Mouse (Mus musculus) liver, postnatal 0 days (tissue): ENCODE data around the gene Olfr1255. TPM values are rescaled to one million over a fixed set of nuclear protein-coding genes. Genes with fewer than 3 reads are reported as not detected.

ENCODE experiments used
- ATAC-seq: fragments of 200-750 bp; cut with Nextera tagmentation; 2 replicates; pipeline ENCODE4 v1.8.0; 2017; ENCODE audit warnings: mild to moderate bottlenecking, moderate library complexity
- DNase-seq: peaks from one replicate; pipeline ENCODE4 v3.0.0-alpha.2; 2016
- H3K27ac ChIP-seq: fragments of 300-500 bp; sonication (generic); 2 replicates; pipeline ENCODE4 v1.5.1; 2014; ENCODE audit warnings: antibody characterized with exemption, moderate library complexity, mild to moderate bottlenecking, low read depth
- H3K27me3 ChIP-seq: fragments of 300-500 bp; sonication (generic); 2 replicates; pipeline ENCODE4 v1.6.1; 2014; ENCODE audit warnings: low read length, control low read depth, mixed read lengths; ENCODE audit not compliant: insufficient read depth
- H3K36me3 ChIP-seq: fragments of 300-500 bp; sonication (generic); replicated peaks from 2 replicates; pipeline ENCODE4 v1.6.1; 2014; ENCODE audit warnings: mild to moderate bottlenecking, control low read depth, low read length, moderate library complexity, mixed read lengths; ENCODE audit not compliant: insufficient read depth
- H3K4me1 ChIP-seq: fragments of 300-500 bp; sonication (generic); 2 replicates; pipeline ENCODE4 v1.6.1; 2014; ENCODE audit warnings: antibody characterized with exemption, mild to moderate bottlenecking, control low read depth; ENCODE audit not compliant: insufficient read depth
- H3K4me2 ChIP-seq: fragments of 300-500 bp; sonication (generic); 2 replicates; pipeline ENCODE4 v1.6.1; 2014; ENCODE audit warnings: low read depth, mild to moderate bottlenecking, low read length, moderate library complexity, mixed read lengths
- H3K4me3 ChIP-seq: fragments of 300-500 bp; sonication (generic); 2 replicates; pipeline ENCODE4 v1.5.1; 2014; ENCODE audit warnings: low read depth, low read length
- H3K9ac ChIP-seq: fragments of 300-500 bp; sonication (generic); replicated peaks from 2 replicates; pipeline ENCODE4 v1.6.1; 2014; ENCODE audit warnings: mild to moderate bottlenecking, moderate library complexity
- H3K9me3 ChIP-seq: fragments of 300-500 bp; sonication (generic); 2 replicates; pipeline ENCODE4 v1.6.1; 2016; ENCODE audit warnings: mild to moderate bottlenecking, control low read depth, low read length, mixed read lengths
- CTCF ChIP-seq: sonication (generic); IDR thresholded peaks from 2 replicates; pipeline ENCODE4 v1.5.1; 2016; ENCODE audit warnings: antibody characterized with exemption, low read depth
- EP300 ChIP-seq: IDR thresholded peaks from 2 replicates; pipeline ENCODE4 v1.6.1; 2016; ENCODE audit warnings: antibody characterized with exemption, low read depth, mild to moderate bottlenecking
- WGBS: fragments of 180-500 bp; shearing (Covaris S2); extraction: QIAGEN DNeasy Blood & Tissue Kit; methylation state at CpG from one replicate; pipeline ENCODE4 v1.1.7; 2014; ENCODE audit not compliant: insufficient replicate concordance; 5-methylcytosine and 5-hydroxymethylcytosine counted together
- polyA plus RNA-seq: library from polyadenylated mRNA; unstranded; fragments of >200 nt; fragmentation: Nextera tagmentation; extraction: Ambion mirVana; gene quantifications from 2 replicates; pipeline ENCODE4 v1.2.1, GENCODE M21; 2015

The Olfr1255 gene
- polyA plus RNA-seq: not detected in 2 replicates

DNA sequence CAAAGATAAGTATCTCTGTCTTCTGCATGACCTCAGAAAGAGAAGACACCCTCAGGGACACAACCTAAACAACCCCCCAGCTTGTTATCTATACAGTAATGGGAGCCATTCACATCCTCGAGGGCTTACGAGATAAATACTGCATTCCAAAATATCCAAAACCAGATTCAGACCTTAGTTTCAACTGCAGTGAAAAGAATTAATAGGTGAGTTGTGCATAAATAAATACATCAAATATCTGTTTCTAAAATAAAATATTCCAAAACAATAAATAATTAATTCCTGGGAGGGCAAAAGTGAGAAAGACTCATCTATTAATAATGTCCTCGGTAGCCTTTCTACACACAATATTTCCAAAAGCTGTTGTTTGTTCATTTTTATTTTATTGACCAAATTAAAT lies at the start of gene Olfr1255:
Gene Olfr1255 (plus strand): TSS at position 301 of the 400 bp plus-strand sequence.
- Histone ChIP-seq H3K9me3 (no peaks in the 10 kb centered on the region), H3K4me1 (no peaks in the 10 kb centered on the region), H3K4me3 (no peak within 1 kb of the TSS), H3K9ac (no peak within 1 kb of the TSS), H3K27ac (no peak within 1 kb of the TSS), H3K4me2 (no peak within 1 kb of the TSS), H3K27me3 (no peaks in the 10 kb centered on the region), H3K36me3 (no peaks in the 10 kb centered on the region)
- ATAC-seq (no peak), DNase-seq (no peak)
- WGBS: 73% methylated on average over 3 of the region's 3 CpGs
- no peak for TF ChIP-seq EP300
- TF ChIP-seq CTCF: no peak

DNA sequence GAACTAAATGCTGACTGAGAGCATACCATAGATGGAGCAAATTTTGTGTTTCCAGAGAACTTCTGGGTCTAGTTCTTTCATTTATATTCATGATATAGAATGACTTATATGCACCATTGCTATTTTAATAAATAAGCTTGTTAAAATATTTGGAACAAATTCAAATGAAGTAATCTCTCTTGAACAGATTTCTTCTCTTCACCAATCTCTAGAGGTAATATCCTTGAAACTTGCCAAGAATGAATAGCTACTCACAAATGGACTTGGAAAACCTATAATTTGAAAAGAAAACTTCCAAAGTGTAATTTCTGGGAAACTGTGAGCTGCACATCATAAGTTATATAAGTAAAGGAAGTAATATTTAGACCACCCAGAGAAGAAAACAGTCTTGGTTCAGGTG lies 18.3 kb upstream of the Olfr1255 start, which contains the start of gene Olfr1254:
Gene Olfr1254 (minus strand): TSS at position 101 of the 400 bp plus-strand sequence.
- ATAC-seq (no peak), DNase-seq (no peak)
- TF ChIP-seq CTCF (no peak), EP300 (no peak)
- Histone ChIP-seq H3K4me2 (no peak within 1 kb of the TSS), H3K4me3 (no peak within 1 kb of the TSS), H3K36me3 (no peaks in the 10 kb centered on the region), H3K9ac (no peak within 1 kb of the TSS), H3K9me3 (no peaks in the 10 kb centered on the region), H3K4me1 (no peaks in the 10 kb centered on the region), H3K27ac (no peak within 1 kb of the TSS), H3K27me3 (no peaks in the 10 kb centered on the region)

GRCm38 (mm10) chr2:89799583-89799982 lies 12.3 kb upstream of the Olfr1255 start:
- no peaks in the 10 kb centered on the region for H3K4me1 ChIP-seq
- WGBS: 82% methylated on average over 3 of the region's 3 CpGs
- no peaks in the 10 kb centered on the region for H3K27me3 ChIP-seq
- no peak overlapping the region for H3K27ac ChIP-seq
- H3K36me3 ChIP-seq: no peaks in the 10 kb centered on the region
- H3K9ac ChIP-seq: no peak overlapping the region
- ATAC-seq (no peak), DNase-seq (no peak)
- H3K4me3 ChIP-seq: no peak overlapping the region
- TF ChIP-seq CTCF (no peak), EP300 (no peak)
- H3K4me2 ChIP-seq: no peak overlapping the region
- H3K9me3 ChIP-seq: no peaks in the 10 kb centered on the region

GRCm38 (mm10) chr2:89810751-89811150 lies 1.1 kb upstream of the Olfr1255 start:
- WGBS: 49% methylated on average over 2 of the region's 2 CpGs
- ATAC-seq (no peak), DNase-seq (no peak)
- no peaks in the 10 kb centered on the region for H3K36me3 ChIP-seq
- TF ChIP-seq EP300 (no peak), CTCF (no peak)
- no peak overlapping the region for H3K27ac ChIP-seq
- H3K9me3 ChIP-seq: no peaks in the 10 kb centered on the region
- no peak overlapping the region for H3K9ac ChIP-seq
- no peak overlapping the region for H3K4me2 ChIP-seq
- H3K4me3 ChIP-seq: no peak overlapping the region
- no peaks in the 10 kb centered on the region for H3K27me3 ChIP-seq
- no peaks in the 10 kb centered on the region for H3K4me1 ChIP-seq

DNA sequence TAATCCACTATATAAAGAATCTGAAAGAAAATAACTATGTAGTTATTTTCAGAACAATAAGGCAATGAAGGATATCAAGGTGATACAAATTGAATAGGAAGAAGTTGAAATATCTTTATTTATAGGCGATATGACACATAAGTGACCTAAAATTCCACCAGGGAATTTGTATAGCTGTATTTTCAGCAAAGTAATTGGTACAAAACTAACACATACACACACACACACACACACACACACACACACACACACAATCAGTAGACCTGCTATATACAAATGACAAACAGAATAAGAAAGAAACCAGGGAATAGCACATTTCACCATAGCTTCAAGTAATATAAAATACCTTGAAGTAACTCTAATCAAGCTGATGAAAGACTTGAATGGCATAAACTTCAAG lies 8.4 kb downstream of the Olfr1255 start:
- no peak overlapping the region for H3K4me3 ChIP-seq
- H3K9ac ChIP-seq: no peak overlapping the region
- H3K27me3 ChIP-seq: no peaks in the 10 kb centered on the region
- H3K36me3 ChIP-seq: no peaks in the 10 kb centered on the region
- no peak overlapping the region for H3K27ac ChIP-seq
- H3K4me2 ChIP-seq: no peak overlapping the region
- H3K9me3 ChIP-seq: no peaks in the 10 kb centered on the region
- H3K4me1 ChIP-seq: no peaks in the 10 kb centered on the region
- TF ChIP-seq EP300: no peak
- TF ChIP-seq CTCF: no peak
- no peak for DNase-seq
- 66% methylated on average over 1 of the region's 1 CpGs for WGBS
- no peak for ATAC-seq

DNA sequence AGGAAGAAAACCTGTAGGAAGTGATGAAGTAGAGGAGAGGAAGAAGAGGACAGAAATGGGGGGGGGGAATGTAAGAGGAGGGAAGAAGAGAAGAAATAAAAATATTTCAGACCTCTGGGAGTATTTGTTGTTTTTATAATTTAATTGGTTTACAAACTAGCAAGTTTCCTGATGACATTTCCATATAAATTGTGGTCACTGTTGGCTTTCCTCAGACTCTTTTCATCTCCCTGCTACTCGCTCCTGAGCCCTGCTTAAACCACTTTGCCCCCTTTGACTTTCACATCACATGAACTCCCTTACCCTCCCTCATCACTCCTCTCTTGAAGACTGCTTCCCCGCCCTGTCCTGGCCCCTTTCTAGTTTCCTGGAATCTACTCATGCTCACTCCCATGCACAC lies 29.6 kb downstream of the Olfr1255 start, which contains the start of gene Olfr1256:
Gene Olfr1256 (minus strand): TSS at position 101 of the 400 bp plus-strand sequence.
- no peak within 1 kb of the TSS for H3K4me2 ChIP-seq
- WGBS: 35% methylated on average over 2 of the region's 2 CpGs

GRCm38 (mm10) chr2:89848105-89848504 lies 36.3 kb downstream of the Olfr1255 start, which contains the start of gene Olfr48:
TSS of gene Olfr48 (minus strand) at chr2:89848205.
- Histone ChIP-seq H3K36me3 (no peaks in the 10 kb centered on the region), H3K27me3 (no peaks in the 10 kb centered on the region), H3K4me2 (no peak within 1 kb of the TSS), H3K9ac (no peak within 1 kb of the TSS), H3K27ac (no peak within 1 kb of the TSS), H3K4me1 (no peaks in the 10 kb centered on the region), H3K4me3 (no peak within 1 kb of the TSS), H3K9me3 (no peaks in the 10 kb centered on the region)
- no peak for DNase-seq
- no peak for TF ChIP-seq CTCF
- TF ChIP-seq EP300: no peak
- ATAC-seq: no peak
- 74% methylated on average over 5 of the region's 5 CpGs for WGBS

More for the DNA sequence above, 29.6 kb downstream of the Olfr1255 start, which contains the start of gene Olfr1256:
- no peaks in the 10 kb centered on the region for H3K27me3 ChIP-seq
- no peaks in the 10 kb centered on the region for H3K9me3 ChIP-seq
- H3K4me1 ChIP-seq: no peaks in the 10 kb centered on the region
- DNase-seq (no peak), ATAC-seq (no peak)
- no peak within 1 kb of the TSS for H3K27ac ChIP-seq
- no peak for TF ChIP-seq EP300
- no peak for TF ChIP-seq CTCF
- H3K9ac ChIP-seq: no peak within 1 kb of the TSS
- H3K4me3 ChIP-seq: no peak within 1 kb of the TSS
- H3K36me3 ChIP-seq: no peaks in the 10 kb centered on the region
